Mouse (Mus musculus): Measurements from ENCODE around the gene Tnik.

The Tnik gene

DNA sequence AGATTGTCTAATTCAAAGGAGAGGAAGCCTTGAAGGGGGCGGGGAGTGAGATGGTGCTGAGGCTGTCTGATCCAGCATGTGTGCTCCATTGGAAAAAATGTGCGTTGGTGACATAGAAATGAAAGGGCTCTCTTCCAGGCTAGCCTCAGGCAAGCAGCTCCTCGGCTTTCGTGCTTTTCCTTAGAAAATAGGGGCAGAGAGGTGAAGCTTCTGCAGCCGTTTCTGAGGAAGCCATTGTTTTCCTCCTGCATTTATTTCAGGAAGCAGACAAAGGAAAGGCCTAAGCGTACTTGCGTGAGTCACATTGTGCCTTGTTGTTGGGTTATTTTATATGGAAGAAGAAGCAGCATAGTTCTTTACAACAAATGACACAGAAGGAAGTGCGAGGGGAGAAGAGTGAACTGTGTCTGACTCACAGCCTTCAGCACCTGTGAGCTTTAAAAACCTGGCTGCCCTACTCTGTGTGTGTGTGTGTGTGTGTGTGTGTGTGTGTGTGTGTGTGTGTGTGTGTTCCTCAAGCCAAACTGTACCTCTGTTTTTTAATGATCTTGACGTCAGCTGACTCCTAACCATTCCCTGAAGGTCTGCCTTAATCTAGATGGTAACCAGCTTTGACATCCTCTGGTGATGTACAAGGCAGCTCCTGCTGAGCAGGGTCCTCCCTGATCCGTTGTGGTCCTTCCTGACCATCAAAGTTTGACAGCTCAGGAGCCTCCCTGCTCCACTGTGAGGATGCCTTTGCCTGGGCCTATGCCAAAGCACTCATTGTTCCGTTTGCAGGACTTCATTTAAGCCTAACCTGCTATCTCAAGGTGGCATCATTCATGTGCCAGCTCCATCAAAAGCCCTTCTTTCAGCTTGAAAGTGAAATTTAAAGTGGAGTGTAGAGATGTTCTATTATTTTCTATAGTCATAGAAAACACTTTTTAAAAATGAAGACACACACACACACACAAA lies 228.3 kb downstream of the Tnik start:
- no peak for DNase-seq

DNA sequence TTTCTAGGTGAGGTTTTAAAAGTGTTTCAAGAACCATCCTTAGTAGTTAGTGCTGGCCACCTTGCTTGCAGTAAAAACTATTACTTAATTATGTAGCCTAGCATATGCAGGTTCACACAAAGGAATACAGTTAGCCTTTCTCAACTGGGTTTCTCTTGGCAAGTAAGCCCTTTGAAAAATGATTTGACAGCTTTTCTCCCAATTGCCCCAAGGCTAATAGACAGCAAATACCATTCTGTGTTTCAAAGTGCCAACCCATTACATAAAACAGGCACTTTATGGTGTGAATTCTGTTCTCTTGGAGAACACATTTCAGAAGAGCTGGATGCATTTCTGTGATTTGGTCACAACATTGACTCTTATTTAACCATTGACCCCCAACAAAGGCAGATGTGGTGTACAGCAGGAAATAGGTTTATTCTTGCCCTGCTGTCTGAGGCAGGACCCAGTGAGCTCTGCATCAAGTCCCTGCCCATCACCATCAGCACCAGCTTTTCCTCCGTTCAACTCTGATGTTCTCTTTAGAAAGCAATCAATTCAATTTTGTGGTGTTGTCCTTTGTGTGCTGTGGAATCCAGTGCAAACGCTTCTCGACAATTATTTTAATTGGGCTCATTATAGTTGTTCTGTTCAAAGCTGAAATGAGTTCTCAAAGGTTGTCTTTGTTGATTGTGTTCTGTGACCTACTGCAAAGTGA lies 233.9 kb downstream of the Tnik start:
- no peak for DNase-seq

DNA sequence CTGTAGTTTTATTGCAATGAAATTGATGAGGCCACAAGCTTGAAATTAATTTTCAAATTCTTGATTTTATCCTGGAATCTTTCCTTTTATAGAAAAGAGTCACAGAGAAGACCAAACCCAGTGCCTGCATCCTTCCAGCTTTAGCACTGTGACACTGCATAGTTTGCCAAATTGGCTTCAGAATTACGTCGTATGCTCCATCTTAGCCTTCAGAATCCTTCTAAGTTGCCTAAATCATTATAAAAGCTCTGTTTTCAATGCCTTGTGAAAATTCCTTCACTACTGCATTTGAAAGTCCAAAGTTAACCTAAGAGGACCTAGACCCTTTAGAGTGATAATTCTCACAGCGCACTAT lies 234.5 kb downstream of the Tnik start:
- DNase-seq, result no peak

DNA sequence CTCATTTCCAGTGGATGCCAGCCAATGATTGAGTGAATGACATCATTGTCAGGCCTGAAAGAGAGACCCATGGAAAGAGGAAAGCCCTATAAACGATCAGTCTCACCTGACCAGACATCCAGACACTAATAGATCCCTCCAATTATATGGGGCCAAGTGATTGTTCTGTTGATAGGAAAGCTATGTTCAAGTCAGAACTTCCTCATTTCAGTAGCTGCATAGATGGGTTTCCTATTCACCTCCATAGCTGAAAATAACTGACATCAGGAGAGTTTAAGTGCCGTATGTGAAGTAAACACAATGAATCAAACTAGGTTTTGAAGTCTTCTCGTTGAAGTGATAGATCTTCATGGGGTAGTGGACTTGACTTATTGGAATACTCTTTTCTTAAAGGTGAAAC lies 239.7 kb downstream of the Tnik start:
- DNase-seq, result no peak

- DNase-seq, result no peak
Measured at GRCm38 (mm10) chr3:28509337-28509935, 246.4 kb downstream of the Tnik start.

DNA sequence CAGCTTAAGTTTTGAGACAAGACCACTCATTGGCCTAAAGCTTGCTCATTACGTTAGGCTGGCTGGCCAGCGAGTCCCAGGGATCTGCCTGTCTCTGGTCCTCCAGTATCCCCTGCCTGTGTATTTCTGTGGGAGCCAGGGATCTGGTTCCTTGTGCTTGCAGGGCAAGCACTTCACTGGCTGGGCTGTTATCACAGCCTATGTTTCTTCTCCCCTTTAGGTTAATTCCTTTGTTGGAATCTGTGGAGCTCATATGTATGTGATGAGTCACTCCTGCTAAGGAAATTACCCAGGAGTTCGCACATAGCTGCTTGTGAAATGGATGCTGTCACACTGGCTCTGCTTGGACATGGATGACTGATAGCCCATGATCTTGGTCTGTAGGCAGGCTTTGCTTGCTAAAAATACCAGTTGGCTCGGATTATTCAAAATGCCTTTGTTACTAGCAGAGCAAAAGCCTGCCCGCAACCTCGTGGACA lies 260.0 kb downstream of the Tnik start:
- no peak for DNase-seq

GRCm38 (mm10) chr3:28523541-28524165 lies 260.6 kb downstream of the Tnik start:
- no peak for DNase-seq

DNA sequence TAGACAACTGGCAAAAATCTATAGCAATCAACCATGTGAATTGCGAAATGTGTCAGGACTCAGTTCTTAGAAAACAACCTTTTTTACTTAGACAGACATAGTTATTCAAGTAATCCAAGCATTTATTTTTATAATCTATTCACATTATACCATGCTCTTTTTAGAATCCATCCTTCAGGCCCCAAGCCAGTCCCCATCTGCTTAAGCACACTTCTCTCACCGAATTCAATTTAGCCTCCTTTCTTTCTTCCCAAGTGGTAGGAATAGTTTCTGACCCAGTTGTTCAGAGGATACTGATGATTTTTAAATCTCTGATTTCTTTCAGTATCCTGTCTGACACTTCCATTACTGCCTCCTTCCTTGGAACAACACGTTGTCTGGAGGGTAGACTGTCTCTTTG lies 261.5 kb downstream of the Tnik start:
- DNase-seq, result no peak

DNA sequence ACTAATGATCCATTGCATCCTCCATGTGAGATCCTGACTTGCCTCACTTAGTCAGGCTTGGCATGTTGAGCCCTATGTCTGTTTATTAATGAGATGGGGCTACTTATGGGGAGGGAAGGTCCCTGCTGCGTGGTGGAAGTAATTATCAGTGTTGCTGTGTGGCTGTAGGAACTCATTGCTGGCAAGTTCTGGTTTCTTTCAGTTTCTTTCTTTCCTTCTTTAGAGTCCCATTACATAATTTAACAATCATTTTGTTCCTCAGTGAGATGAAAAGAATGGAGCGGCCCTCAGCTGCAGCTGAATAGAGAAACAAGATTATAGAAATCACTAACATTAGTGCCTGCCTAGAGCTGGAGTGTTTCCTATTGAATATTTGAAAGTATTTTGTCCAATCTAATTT lies 263.7 kb downstream of the Tnik start:
- DNase-seq, result no peak

GRCm38 (mm10) chr3:28527231-28527630 lies 264.2 kb downstream of the Tnik start:
- no peak for DNase-seq

GRCm38 (mm10) chr3:28529548-28529947 lies 266.5 kb downstream of the Tnik start:
- no peak for DNase-seq

DNA sequence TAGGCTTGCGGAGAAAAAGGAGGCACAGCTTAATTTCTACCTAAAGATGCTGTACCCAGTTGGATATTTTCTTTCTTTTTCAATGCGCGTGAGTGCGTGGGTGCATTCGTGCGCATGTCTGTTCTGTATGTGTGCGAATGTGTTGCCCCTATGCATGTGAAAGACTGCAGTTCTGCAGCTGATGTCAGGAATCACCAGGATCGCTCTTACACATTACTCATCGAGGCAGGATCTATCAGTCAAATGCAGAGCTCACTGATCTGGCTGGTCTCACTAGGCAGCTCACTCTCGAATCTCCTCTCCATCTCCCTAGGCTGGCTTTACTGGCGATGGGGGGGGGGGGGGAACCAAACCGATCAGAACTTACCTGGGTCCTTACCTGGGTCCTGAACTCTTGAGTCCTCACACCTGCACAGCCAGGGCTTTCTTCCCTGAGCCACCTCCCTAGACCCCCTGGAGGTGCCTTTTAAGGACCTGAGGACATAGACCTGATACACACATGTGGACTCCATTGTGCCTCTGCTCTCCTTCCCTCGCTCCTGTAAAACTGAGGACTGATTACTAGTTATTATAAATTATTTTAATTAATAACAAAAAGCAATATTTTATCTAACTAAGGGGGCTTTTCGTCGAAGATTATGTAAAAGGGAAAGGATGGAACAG lies 268.4 kb downstream of the Tnik start:
- no peak for DNase-seq

DNA sequence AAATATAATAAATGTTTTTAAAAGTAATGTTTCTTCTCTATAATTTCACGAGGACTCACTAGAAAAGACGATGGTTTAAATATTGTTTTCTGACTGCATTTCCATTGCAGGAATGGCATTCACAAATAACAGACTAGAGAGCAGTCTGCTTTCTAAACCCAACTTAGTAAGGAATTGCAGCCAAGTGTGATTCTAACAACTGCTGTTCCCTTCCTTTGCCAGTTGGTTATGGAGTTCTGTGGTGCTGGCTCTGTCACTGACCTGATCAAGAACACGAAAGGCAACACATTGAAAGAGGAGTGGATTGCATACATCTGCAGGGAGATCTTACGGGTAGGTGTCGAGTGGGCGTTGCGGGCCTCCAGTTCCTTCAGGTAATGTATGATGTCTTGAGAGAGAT lies 269.7 kb downstream of the Tnik start:
- no peak for DNase-seq

DNA sequence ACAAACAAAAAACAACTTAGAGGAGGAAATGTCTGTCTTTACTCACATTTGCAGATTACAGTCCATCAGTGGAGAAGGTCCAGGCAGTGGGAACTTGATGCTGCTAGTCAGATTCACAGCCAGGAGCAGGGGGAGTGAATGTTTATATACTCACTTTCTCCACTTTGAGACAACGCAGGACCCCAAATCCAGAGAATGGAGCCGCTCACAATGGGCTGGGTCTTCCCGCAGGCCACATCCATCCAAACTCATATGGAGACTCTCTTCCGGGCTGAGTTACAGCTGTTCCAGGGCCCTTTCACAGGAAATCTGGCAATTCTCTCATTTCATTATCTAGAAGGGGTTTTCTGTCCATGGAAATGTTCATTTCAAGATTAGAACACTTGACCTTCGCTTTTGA lies 277.1 kb downstream of the Tnik start:
- DNase-seq, result no peak

GRCm38 (mm10) chr3:28542941-28543340 lies 279.9 kb downstream of the Tnik start:
- no peak for DNase-seq

GRCm38 (mm10) chr3:28543380-28543984 lies 280.5 kb downstream of the Tnik start:
- peak in 1 of 2 experiments; percentile 20 for DNase-seq

DNA sequence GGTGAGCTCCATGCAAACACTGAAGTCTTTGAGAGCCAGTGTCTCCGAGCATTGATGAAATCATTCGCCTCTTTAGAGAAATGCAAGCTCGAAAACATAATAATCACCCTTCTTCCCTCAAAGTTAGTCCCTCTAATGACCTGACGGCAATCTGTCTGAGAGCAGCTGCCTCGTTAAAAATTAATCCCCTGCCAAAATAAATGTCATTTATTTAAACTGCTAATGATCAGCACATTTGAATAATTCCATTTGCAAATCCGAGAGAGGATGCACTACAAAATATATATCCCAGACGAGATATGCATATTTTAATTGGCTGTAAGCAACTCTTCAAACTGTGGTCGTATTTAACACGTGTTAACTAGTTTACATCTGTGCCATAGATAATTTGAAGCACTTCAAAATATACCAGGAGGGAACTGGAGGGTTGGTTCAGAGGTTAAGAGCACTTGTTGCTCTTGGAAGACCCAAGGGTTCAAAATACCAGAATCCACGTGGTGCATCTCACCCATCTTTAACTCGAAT lies 281.4 kb downstream of the Tnik start:
- DNase-seq, result no peak

DNA sequence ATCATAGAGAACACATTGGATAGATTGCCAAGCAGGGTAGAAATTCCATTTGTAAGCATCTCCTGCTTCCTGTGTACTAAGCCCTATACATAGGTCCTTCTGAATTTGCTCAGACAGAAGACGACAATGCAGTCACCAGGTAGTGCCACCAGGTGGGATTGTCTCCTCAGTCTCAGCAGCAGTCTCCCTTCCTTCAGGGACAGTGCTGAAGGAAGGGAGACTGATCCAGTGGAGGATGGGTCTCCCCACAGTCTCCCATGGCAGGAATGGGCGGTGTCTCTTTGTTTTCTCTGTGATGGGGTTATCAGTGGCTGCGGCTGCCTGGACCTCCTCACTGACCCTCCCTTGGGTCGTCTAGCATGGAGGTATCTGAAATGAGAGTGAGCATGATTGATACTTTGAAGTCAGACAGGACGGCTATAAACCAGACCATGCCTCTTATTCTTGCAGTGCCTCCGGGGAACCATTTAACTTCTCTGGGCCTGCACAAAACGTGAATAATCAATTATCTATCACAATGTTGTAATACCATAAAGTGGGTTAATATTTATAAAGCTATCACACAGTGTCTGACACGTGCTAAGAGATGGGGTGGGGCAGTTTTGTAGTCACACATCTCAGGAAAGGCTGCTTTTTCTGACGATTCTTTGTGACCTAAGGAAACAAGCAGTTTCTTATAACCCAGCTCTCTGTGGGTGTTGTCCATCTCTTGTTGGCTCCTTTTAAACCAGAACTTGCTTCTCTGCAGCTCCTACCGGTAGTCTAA lies 285.1 kb downstream of the Tnik start:
- DNase-seq, result no peak

DNA sequence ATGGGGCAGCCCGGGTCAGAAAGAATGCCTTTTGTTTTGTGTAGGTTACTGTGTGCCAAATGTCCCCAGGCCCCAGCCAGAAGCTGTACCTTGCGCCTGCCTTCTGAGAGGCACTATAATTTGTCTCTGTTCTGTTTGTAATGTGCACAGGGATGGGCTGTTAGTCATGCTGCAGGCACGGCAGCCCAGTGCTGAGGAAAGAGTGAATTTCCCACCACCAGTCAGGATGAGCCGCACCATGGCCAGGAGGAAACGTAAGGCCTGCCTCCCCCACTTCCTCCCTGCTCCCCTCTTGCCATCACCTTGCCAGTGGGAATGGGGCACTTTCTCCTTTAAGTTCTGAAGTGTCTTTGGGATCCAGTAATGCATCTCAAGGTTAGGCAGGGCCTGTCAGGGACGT lies 286.4 kb downstream of the Tnik start:
- no peak for DNase-seq

- no peak for DNase-seq
Measured at GRCm38 (mm10) chr3:28550497-28551093, 287.6 kb downstream of the Tnik start.

- DNase-seq, result no peak
Measured at GRCm38 (mm10) chr3:28551756-28552155, 288.7 kb downstream of the Tnik start.

Measured in spleen, adult 18-20 months (tissue).